Mouse (Mus musculus): ENCODE results near the gene Olr1.

Olr1 gene

GRCm38 (mm10) chr6:129507024-129507423 is at the start of gene Olr1:
Olr1 (minus strand) TSS chr6:129507165.
- DNase-seq (ENCODE audit: low read depth in 1 of 2, low spot score in 2 of 2), result no peak

- DNase-seq (ENCODE audit: low read depth in 1 of 2, low spot score in 2 of 2), result no peak
Observed at GRCm38 (mm10) chr6:129548009-129548408, 41.0 kb upstream of the Olr1 start.

- no peak for DNase-seq (ENCODE audit: low read depth in 1 of 2, low spot score in 2 of 2)
Observed at GRCm38 (mm10) chr6:129547277-129547676, 40.3 kb upstream of the Olr1 start.

GRCm38 (mm10) chr6:129543709-129544606 is 37.0 kb upstream of the Olr1 start:
- DNase-seq (ENCODE audit: low read depth in 1 of 2, low spot score in 2 of 2), result no peak

- DNase-seq (ENCODE audit: low read depth in 1 of 2, low spot score in 2 of 2), result no peak
Observed at GRCm38 (mm10) chr6:129542540-129542939, 35.6 kb upstream of the Olr1 start.

GRCm38 (mm10) chr6:129541931-129542330 is 35.0 kb upstream of the Olr1 start:
- no peak for DNase-seq (ENCODE audit: low read depth in 1 of 2, low spot score in 2 of 2)

- DNase-seq (ENCODE audit: low read depth in 1 of 2, low spot score in 2 of 2), result no peak
Observed at GRCm38 (mm10) chr6:129538555-129538954, 31.6 kb upstream of the Olr1 start.

GRCm38 (mm10) chr6:129535723-129536122 is 28.8 kb upstream of the Olr1 start:
- no peak for DNase-seq (ENCODE audit: low read depth in 1 of 2, low spot score in 2 of 2)

- DNase-seq (ENCODE audit: low read depth in 1 of 2, low spot score in 2 of 2), result no peak
Observed at GRCm38 (mm10) chr6:129534627-129535190, 27.7 kb upstream of the Olr1 start.

GRCm38 (mm10) chr6:129534057-129534456 is 27.1 kb upstream of the Olr1 start:
- no peak for DNase-seq (ENCODE audit: low read depth in 1 of 2, low spot score in 2 of 2)

GRCm38 (mm10) chr6:129532942-129533860 is 26.2 kb upstream of the Olr1 start, which contains the start of gene Gabarapl1:
Gabarapl1 (plus strand) TSS chr6:129533160.
- peak in 1 of 2 experiments; percentile 75 for DNase-seq (ENCODE audit: low read depth in 1 of 2, low spot score in 2 of 2)

GRCm38 (mm10) chr6:129532556-129532941 is 25.6 kb upstream of the Olr1 start:
- DNase-seq (ENCODE audit: low read depth in 1 of 2, low spot score in 2 of 2), result peak in 1 of 2 experiments; percentile 41

- DNase-seq (ENCODE audit: low read depth in 1 of 2, low spot score in 2 of 2), result no peak
Observed at GRCm38 (mm10) chr6:129530261-129530660, 23.3 kb upstream of the Olr1 start.

GRCm38 (mm10) chr6:129529605-129530004 is 22.6 kb upstream of the Olr1 start:
- no peak for DNase-seq (ENCODE audit: low read depth in 1 of 2, low spot score in 2 of 2)

GRCm38 (mm10) chr6:129527416-129527815 is 20.5 kb upstream of the Olr1 start:
- no peak for DNase-seq (ENCODE audit: low read depth in 1 of 2, low spot score in 2 of 2)

GRCm38 (mm10) chr6:129526069-129526468 is 19.1 kb upstream of the Olr1 start:
- no peak for DNase-seq (ENCODE audit: low read depth in 1 of 2, low spot score in 2 of 2)

GRCm38 (mm10) chr6:129517752-129518408 is 10.9 kb upstream of the Olr1 start:
- no peak for DNase-seq (ENCODE audit: low read depth in 1 of 2, low spot score in 2 of 2)

GRCm38 (mm10) chr6:129516388-129516787 is 9.4 kb upstream of the Olr1 start:
- DNase-seq (ENCODE audit: low read depth in 1 of 2, low spot score in 2 of 2), result no peak

- no peak for DNase-seq (ENCODE audit: low read depth in 1 of 2, low spot score in 2 of 2)
Observed at GRCm38 (mm10) chr6:129515068-129515467, 8.1 kb upstream of the Olr1 start.

GRCm38 (mm10) chr6:129514376-129514775 is 7.4 kb upstream of the Olr1 start:
- DNase-seq (ENCODE audit: low read depth in 1 of 2, low spot score in 2 of 2), result no peak

- DNase-seq (ENCODE audit: low read depth in 1 of 2, low spot score in 2 of 2), result no peak
Observed at GRCm38 (mm10) chr6:129513409-129513808, 6.4 kb upstream of the Olr1 start.
